Mouse (Mus musculus): ENCODE measurements around the gene Ndufa13.

GRCm38 (mm10) chr8:69904096-69904495 lies 1.7 kb upstream of the Ndufa13 start:
- no peak for TF ChIP-seq CTCF (IDR thresholded peaks at IDR 0.05; ENCODE audit: low read depth)
- TF ChIP-seq EP300 (optimal IDR thresholded peaks at IDR 0.05) = no peak

Data from stomach, postnatal 0 days (tissue).